Mouse (Mus musculus): ENCODE measurements around the gene Cdh16. TPM values are rescaled to one million over a fixed set of nuclear protein-coding genes. Genes with fewer than 3 reads are reported as not detected.
"Not testable (repeated sequence)": the region's sequence is repeated elsewhere in the genome, so short reads cannot be mapped to it uniquely, and the experiment has no call there.

Gene Cdh16
- polyA plus RNA-seq, 1 experiment, result not detected

DNA sequence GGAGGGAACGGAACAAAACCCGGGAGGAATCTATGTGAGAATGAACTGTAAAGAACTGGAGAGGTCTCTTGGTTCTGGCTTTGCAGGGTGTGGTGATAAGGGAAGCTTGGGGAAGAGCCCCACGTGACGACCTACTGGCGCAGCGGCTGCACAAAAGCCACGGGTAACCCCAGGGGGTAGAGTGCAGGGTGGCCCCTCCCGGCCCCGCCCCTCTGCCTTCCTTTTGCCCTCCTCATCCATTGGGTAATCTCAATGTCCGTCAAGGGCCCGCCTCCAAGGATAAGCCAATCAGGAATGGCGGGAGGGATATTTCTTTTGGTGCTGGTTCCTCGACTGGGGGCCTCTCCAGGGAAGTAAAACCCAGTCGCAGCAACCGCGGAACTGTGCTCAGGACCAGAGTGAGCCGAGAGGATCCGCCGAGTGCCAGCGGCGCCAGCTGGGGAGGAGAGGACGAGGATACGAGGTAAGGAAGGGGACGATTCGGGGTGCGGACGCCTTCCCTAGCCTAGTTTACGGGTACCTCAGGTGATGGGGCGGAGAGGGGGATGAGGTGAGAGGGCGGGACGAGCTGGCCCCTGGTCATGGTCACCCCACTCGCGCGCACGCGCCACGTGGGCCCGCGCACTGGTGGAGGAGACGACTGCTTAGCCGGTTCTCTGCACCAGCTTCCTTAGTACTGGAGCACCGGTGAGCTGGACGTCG is 32.9 kb downstream of the Cdh16 start, which contains the start of gene Pdp2:
Gene Pdp2, plus strand, starts transcription at position 319 of the 702 bp plus-strand sequence.
- H3K27ac ChIP-seq (ENCODE audit: insufficient read depth, low read length), result no peak within 1 kb of the TSS
- TF ChIP-seq CTCF (IDR thresholded peaks at IDR 0.05; ENCODE audit: borderline replicate concordance, insufficient read depth, low read length) (no peak), POLR2A (IDR thresholded peaks at IDR 0.05; ENCODE audit: low read depth, low read length) (peak; percentile 78)
- H3K4me3 ChIP-seq (ENCODE audit: insufficient read depth, low read length), result peak within 1 kb of the TSS; percentile 65
- no peaks in the 10 kb centered on the region for H3K4me1 ChIP-seq (ENCODE audit: control insufficient read depth, insufficient read depth, low read length)

DNA sequence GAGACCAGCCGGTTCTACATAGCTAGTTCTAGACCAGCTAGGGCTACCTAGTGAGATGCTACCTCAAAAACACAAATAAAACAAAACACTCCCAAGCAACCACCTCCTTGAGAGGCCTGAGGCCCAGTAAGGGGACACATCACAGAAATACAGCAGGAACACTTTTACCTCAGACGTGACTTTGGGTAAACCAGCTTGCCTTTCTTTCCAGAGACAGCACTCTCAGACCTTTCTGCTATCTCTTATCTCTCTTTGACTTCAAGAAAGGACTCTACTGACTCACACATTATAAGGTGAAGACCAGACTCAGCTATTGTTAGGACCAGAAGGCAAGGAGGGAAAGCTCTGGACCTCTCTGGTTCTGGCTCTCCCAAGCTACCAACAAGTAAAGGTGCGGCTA is 33.9 kb downstream of the Cdh16 start:
- Histone ChIP-seq H3K4me3 (ENCODE audit: insufficient read depth, low read length) (no peak overlapping the region), H3K27ac (ENCODE audit: insufficient read depth, low read length) (no peak overlapping the region), H3K4me1 (ENCODE audit: control insufficient read depth, insufficient read depth, low read length) (no peaks in the 10 kb centered on the region)
- TF ChIP-seq POLR2A (IDR thresholded peaks at IDR 0.05; ENCODE audit: low read depth, low read length) (no peak), CTCF (IDR thresholded peaks at IDR 0.05; ENCODE audit: borderline replicate concordance, insufficient read depth, low read length) (no peak)

DNA sequence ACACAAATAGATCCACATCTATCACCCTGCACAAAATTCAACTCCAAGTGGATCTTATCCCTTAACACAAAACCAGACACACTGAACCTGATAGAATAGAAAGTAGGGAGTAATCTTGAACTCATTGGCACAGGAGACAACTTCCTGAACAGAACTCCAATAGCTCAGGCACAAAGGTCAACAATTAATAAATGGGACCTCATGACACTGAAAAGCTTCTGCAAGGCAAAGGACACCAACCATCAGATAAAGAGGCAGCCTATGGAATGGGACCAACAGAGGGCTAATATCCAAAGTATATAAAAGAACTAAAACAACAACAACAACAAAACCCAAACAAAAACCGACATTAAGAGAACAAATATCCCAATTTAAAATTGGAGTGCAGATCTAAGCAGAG is 39.7 kb downstream of the Cdh16 start:
- Histone ChIP-seq H3K27ac (ENCODE audit: insufficient read depth, low read length) (no peak overlapping the region), H3K4me3 (ENCODE audit: insufficient read depth, low read length) (no peak overlapping the region), H3K4me1 (ENCODE audit: control insufficient read depth, insufficient read depth, low read length) (no peaks in the 10 kb centered on the region)
- TF ChIP-seq CTCF (IDR thresholded peaks at IDR 0.05; ENCODE audit: borderline replicate concordance, insufficient read depth, low read length) (no peak), POLR2A (IDR thresholded peaks at IDR 0.05; ENCODE audit: low read depth, low read length) (no peak)

DNA sequence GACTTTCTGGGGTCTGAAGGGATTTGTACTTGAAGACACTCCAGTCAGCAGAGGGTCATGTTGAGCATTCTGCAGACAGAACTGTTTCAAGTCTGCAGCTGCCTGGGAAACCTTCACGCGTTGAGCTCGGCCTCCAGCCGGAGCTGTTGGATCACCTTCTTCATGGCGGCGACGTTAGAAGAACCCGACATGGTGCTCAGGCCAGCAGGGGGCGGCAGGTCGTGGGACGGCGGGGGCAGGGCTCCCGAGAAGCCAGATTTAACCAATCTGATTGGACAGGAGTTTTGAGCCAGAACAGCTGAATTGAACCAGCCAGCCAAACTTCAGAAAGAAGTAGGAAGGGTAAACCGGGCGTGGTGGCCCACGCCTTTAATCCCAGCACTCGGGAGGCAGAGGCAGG is 46.6 kb downstream of the Cdh16 start:
- not testable (repeated sequence) for H3K4me3 ChIP-seq (ENCODE audit: insufficient read depth, low read length); H3K4me1 ChIP-seq (ENCODE audit: control insufficient read depth, insufficient read depth, low read length); H3K27ac ChIP-seq (ENCODE audit: insufficient read depth, low read length)

DNA sequence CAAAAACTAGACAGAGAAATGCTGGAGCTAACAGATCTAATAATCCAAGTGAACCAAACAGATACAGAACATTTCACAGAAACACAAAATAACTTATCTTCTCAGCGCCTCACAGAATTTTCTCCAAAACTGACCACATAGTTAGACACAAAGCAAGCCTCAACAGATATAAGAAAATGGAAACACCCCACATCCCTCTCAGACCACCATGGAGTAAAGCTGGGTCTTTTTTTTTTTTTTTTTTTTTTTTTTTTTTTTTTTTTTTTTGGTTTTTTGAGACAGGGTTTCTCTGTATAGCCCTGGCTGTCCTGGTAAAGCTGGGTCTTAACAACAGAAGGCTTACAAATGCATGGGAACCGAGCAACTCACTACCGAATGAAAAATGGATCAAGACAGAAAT is 47.4 kb downstream of the Cdh16 start:
- Histone ChIP-seq H3K27ac (ENCODE audit: insufficient read depth, low read length) (no peak overlapping the region), H3K4me1 (ENCODE audit: control insufficient read depth, insufficient read depth, low read length) (no peaks in the 10 kb centered on the region), H3K4me3 (ENCODE audit: insufficient read depth, low read length) (no peak overlapping the region)
- TF ChIP-seq CTCF (IDR thresholded peaks at IDR 0.05; ENCODE audit: borderline replicate concordance, insufficient read depth, low read length) (no peak), POLR2A (IDR thresholded peaks at IDR 0.05; ENCODE audit: low read depth, low read length) (no peak)

DNA sequence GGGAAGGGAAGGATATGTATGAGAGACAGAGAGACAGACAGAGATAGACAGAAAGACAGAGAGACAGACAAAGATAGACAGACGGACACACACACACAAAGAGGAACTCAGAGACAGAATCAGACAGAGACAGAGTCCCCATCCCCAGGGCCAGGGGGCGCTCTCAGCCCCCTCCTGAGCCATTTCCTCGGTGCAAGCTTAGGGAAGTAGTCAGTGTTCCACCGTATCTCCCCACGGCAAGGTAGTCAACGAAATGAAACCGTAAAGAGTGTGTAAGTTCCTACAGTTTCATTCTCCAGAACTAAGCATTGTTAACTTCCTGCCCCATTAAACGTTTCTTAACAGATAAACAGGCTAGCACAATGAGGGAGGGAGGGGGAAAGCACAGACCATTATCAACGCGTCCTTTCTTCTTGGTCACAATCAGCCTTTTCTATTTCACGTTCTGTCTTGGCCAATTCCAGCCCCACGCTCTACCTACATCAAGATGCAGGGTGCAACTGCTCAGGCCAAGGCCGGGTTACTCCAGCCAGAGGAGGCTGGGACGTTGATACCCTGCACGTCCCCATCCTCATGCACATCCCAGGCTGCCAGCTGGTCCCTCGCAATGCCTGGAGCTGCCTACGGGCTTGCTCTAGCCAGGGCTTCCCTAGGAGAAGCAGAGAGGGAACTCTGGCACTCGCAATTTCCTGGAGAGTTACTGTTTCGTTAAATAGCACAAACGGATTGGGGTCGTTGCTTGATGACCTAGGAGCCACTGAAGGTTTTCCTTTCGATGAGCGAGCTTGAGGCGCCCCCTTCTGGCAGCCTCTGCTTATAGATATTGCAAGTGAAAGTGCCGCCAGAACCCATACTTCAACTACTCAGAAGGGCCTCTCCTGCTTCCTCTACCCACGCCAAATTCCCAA is 53.5 kb downstream of the Cdh16 start:
- peak; percentile 59 for TF ChIP-seq CTCF (IDR thresholded peaks at IDR 0.05; ENCODE audit: borderline replicate concordance, insufficient read depth, low read length)
- no peak; the same call in 1 of the 2 replicates for TF ChIP-seq POLR2A (IDR thresholded peaks at IDR 0.05; ENCODE audit: low read depth, low read length)
- H3K4me3 ChIP-seq (ENCODE audit: insufficient read depth, low read length), result peak overlapping the region; percentile 38
- H3K4me1 ChIP-seq (ENCODE audit: control insufficient read depth, insufficient read depth, low read length), result no peaks in the 10 kb centered on the region
- H3K27ac ChIP-seq (ENCODE audit: insufficient read depth, low read length), result no peak overlapping the region

DNA sequence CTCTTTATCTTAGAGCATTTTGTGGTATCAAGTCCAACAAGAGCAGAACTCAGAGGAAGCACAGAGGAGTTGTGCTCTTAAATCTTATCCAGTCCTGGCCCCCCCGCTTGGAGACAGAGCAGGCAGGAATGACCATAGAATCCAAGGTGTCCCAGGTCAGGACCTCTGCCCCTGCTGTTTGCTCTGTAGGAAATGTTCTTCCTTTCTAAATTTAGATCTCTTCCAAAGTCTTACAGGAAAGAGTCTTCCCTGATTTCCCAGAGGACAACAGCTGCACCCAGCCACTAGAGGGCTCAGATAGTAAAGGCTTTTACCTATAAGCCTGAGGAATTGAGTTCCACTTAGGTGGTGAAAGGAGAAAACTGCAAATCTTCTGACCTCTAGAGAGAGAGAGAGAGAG is 54.6 kb downstream of the Cdh16 start:
- TF ChIP-seq CTCF (IDR thresholded peaks at IDR 0.05; ENCODE audit: borderline replicate concordance, insufficient read depth, low read length) (no peak), POLR2A (IDR thresholded peaks at IDR 0.05; ENCODE audit: low read depth, low read length) (no peak)
- Histone ChIP-seq H3K27ac (ENCODE audit: insufficient read depth, low read length) (no peak overlapping the region), H3K4me1 (ENCODE audit: control insufficient read depth, insufficient read depth, low read length) (no peaks in the 10 kb centered on the region), H3K4me3 (ENCODE audit: insufficient read depth, low read length) (no peak overlapping the region)

DNA sequence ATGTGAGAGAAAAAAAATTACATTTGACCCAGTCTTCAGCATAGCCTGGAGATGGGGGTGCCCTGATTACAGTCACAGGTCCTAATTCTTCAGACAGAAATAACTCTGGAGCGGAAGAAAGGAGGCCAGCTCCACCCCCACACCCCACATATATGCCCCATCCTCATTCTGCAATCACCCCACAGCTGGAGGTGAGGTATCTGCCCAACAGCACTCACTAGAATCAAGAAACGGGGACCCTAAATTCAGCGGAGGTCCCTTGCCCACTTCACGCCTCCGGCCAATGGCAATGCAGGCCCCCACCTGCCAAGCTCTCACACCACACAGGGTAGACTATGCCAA is 58.8 kb downstream of the Cdh16 start:
- TF ChIP-seq POLR2A (IDR thresholded peaks at IDR 0.05; ENCODE audit: low read depth, low read length), result no peak
- TF ChIP-seq CTCF (IDR thresholded peaks at IDR 0.05; ENCODE audit: borderline replicate concordance, insufficient read depth, low read length), result no peak
- no peaks in the 10 kb centered on the region for H3K4me1 ChIP-seq (ENCODE audit: control insufficient read depth, insufficient read depth, low read length)
- no peak overlapping the region for H3K4me3 ChIP-seq (ENCODE audit: insufficient read depth, low read length)
- H3K27ac ChIP-seq (ENCODE audit: insufficient read depth, low read length), result no peak overlapping the region

DNA sequence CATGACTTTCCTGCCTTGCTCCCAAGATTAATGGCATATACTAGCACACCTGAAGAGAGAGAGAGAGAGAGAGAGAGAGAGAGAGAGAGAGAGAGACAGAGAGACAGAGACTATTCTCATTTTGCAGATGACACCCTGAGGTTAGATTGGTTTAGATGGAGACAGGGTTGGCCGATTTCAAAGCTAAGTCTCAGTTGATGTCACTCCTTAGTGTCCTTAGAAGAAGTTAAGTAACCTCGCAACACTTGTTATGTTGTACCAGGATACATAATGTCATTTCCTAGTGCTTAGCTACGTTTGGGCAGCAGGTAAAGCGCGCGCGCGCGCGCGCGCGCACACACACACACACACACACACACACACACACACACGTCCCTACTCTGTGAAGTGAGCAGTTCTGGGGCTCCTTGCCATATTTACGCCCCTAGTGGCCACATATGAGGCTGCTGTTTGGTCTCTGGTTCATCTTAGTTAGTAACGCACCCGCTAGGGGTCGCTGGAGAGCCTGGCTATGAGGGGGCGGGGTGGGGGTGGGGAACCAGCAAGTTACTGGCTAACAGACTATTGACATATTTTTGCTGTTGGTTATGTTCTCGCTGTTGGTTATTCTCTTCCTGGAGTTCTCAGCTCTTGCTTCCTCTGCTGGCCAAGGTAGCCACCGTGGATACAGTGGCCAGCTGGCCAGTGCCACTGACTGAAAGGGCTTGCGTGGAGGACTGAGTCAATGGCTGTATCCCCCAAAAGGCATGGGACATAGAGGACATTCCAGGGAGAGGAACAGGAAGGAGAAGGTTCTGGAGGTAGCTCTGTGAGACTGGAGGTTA is 59.4 kb downstream of the Cdh16 start:
- Histone ChIP-seq H3K4me1 (ENCODE audit: control insufficient read depth, insufficient read depth, low read length) (no peaks in the 10 kb centered on the region), H3K4me3 (ENCODE audit: insufficient read depth, low read length) (no peak overlapping the region), H3K27ac (ENCODE audit: insufficient read depth, low read length) (no peak overlapping the region)
- TF ChIP-seq CTCF (IDR thresholded peaks at IDR 0.05; ENCODE audit: borderline replicate concordance, insufficient read depth, low read length), result peak; percentile 46
- no peak for TF ChIP-seq POLR2A (IDR thresholded peaks at IDR 0.05; ENCODE audit: low read depth, low read length)
